Mouse (Mus musculus) testis, adult 2 months (tissue): ENCODE measurements around the gene Lifr.

Experiments used
- CTCF ChIP-seq: fragments of 200-500 bp; IDR thresholded peaks from 2 replicates; pipeline ENCODE4 v1.5.1; 2012; ENCODE audit warnings: low read depth, mild to moderate bottlenecking, inconsistent platforms, low read length, moderate library complexity; ENCODE audit not compliant: control insufficient read depth, insufficient read depth, insufficient replicate concordance
- POLR2A ChIP-seq: fragments of 200-500 bp; IDR thresholded peaks from 2 replicates; pipeline ENCODE4 v1.6.1; 2012; ENCODE audit warnings: low read depth, mild to moderate bottlenecking, inconsistent platforms, low read length, moderate library complexity; ENCODE audit not compliant: control insufficient read depth

- TF ChIP-seq CTCF (no peak), POLR2A (no peak)
Observed at GRCm38 (mm10) chr15:7079631-7080337, 10.6 kb upstream of the Lifr start.
